Mouse (Mus musculus): ENCODE measurements around the gene Frmpd1. TPM values are rescaled to one million over a fixed set of nuclear protein-coding genes. Genes with fewer than 3 reads are reported as not detected.
A peak's percentile ranks its signal among the peaks of the same experiment; 100 is the strongest.

Frmpd1 gene
- total RNA-seq, 2 experiments from 2014 or later, result not detected

DNA sequence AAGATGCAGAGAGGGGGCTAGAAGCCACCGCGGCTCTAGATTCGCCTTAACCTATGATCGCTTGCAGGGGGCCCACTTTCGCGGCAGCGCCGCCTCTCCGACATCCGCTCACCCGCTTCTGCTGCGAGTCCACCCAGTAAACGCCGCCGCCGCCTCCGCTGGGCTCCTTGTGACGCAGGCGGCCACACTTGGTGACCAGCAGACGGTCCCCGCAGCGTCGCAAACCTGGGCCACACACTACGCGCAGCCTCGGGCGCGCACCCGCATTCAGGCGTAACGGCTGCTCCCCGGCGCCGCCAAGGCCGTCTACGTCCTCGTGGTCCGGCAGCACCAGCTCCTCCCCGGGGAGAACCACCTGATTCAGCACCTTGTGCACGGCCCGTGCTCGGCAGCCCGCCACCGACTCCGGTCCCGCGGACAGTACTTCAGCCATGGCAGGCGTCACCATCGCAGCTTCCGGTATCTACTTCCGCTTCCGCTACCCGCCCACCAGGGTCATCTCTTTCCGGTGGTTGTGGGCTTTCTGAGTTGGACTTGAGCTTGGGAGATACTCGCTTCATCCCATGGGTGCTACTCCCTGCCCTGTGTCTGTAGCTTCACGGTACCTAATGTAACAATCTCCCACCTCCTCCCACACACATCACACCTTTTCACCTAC lies 135.6 kb downstream of the Frmpd1 start:
- peak; percentile 88 for DNase-seq (ENCODE audit: low spot score)

DNA sequence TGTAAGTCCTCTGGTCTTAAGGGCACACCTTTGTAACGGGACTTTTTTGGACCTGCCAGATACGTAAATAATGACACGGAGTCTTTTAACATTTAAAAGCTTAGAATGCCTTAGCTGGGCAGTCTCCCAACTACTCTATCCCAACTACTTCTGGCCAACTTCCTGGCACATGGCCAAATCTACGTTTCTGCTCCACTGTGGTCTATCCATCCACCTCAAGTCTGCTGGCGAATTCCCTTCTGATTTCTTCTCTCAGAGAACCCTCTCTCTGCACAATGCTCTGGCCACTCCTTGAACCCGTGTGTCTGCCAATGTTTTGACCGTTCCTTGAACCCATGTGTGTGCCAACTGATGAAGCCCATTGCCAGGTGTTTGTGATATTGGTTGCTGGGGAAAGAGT lies 146.5 kb downstream of the Frmpd1 start:
- no peak for DNase-seq (ENCODE audit: low spot score)

DNA sequence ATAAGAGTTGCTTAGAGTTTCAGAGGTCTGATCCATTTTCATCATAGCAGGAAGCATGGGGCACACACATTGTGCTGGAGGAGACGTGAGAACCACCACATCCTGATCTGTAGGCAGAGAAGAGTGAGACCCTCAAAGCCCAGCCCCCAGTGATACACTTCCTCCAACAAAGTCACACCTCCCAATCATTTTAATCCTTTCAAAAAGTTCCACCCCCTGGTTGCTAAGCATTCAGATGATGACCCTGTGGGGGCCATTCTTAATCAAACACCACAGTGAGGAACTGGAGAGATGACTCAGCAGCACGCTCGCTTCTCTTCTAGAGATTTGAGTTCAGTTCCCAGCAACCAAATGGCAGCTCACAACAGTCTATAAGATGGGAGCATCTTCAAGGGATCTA lies 147.8 kb downstream of the Frmpd1 start:
- DNase-seq (ENCODE audit: low spot score), result no peak

Other genes with a start within 250 kb of the Frmpd1 start
- 10 to 100 TPM; 21.9 to 28.0 TPM for gene Grhpr, start 203.5 kb upstream of the Frmpd1 start, total RNA-seq (2021)
- gene Zbtb5, start 172.5 kb upstream of the Frmpd1 start, total RNA-seq (2021), result 1 to 10 TPM; 2.0 to 2.3 TPM
- gene Polr1e, start 166.3 kb upstream of the Frmpd1 start, total RNA-seq (2021), result 1 to 10 TPM; 4.1 to 4.5 TPM
- gene Fbxo10, start 100.3 kb upstream of the Frmpd1 start, total RNA-seq (2021), result 1 to 10 TPM; 1.8 TPM
- 10 to 100 TPM; 67.4 to 69.0 TPM for gene Tomm5, start 76.8 kb upstream of the Frmpd1 start, total RNA-seq (2021)
- gene Trmt10b, start 112.3 kb downstream of the Frmpd1 start, total RNA-seq (2021), result 1 to 10 TPM; 5.8 to 6.0 TPM
- 1 to 10 TPM; 8.7 to 9.0 TPM for gene Dcaf10, start 157.2 kb downstream of the Frmpd1 start, total RNA-seq (2021)
- gene Exosc3, start 157.9 kb downstream of the Frmpd1 start, total RNA-seq (2021), result 10 to 100 TPM; 11.5 to 12.3 TPM
- gene Slc25a51, start 223.9 kb downstream of the Frmpd1 start, total RNA-seq (2021), result 10 to 100 TPM; 90.9 to 92.9 TPM